Mouse (Mus musculus) testis, adult 2 months (tissue): Measurements from ENCODE around the gene CN725425. TPM values are rescaled to one million over a fixed set of nuclear protein-coding genes. Genes with fewer than 3 reads are reported as not detected.

Source experiments
- H3K27ac ChIP-seq: fragments of 200-500 bp; 2 replicates; pipeline ENCODE4 v1.5.1; 2012; ENCODE audit warnings: low read depth, low read length; ENCODE audit not compliant: control insufficient read depth, insufficient read depth
- H3K27me3 ChIP-seq: fragments of 200-500 bp; 2 replicates; pipeline ENCODE4 v1.6.1; 2012; ENCODE audit warnings: mild to moderate bottlenecking, low read length, moderate library complexity; ENCODE audit not compliant: control insufficient read depth, insufficient read depth
- H3K36me3 ChIP-seq: fragments of 200-500 bp; 2 replicates; pipeline ENCODE4 v1.6.1; 2012; ENCODE audit warnings: mild to moderate bottlenecking, low read length; ENCODE audit not compliant: control insufficient read depth, insufficient read depth
- H3K4me1 ChIP-seq: fragments of 200-500 bp; 2 replicates; pipeline ENCODE4 v1.6.1; 2012; ENCODE audit warnings: low read length; ENCODE audit not compliant: control insufficient read depth, insufficient read depth
- H3K4me3 ChIP-seq: fragments of 200-500 bp; 2 replicates; pipeline ENCODE4 v1.5.1; 2012; ENCODE audit warnings: low read depth, mild to moderate bottlenecking, low read length, moderate library complexity, mixed read lengths; ENCODE audit not compliant: control insufficient read depth
- CTCF ChIP-seq: fragments of 200-500 bp; IDR thresholded peaks from 2 replicates; pipeline ENCODE4 v1.5.1; 2012; ENCODE audit warnings: low read depth, mild to moderate bottlenecking, inconsistent platforms, low read length, moderate library complexity; ENCODE audit not compliant: control insufficient read depth, insufficient read depth, insufficient replicate concordance
- POLR2A ChIP-seq: fragments of 200-500 bp; IDR thresholded peaks from 2 replicates; pipeline ENCODE4 v1.6.1; 2012; ENCODE audit warnings: low read depth, mild to moderate bottlenecking, inconsistent platforms, low read length, moderate library complexity; ENCODE audit not compliant: control insufficient read depth
- polyA plus RNA-seq: library from polyadenylated mRNA; depleted of rRNA; stranded (reverse); fragments of >200 nt; gene quantifications from 2 replicates; pipeline ENCODE4 v1.2.3, GENCODE M21; 2012

The CN725425 gene
- polyA plus RNA-seq, 1 experiment: 2.6 TPM

DNA sequence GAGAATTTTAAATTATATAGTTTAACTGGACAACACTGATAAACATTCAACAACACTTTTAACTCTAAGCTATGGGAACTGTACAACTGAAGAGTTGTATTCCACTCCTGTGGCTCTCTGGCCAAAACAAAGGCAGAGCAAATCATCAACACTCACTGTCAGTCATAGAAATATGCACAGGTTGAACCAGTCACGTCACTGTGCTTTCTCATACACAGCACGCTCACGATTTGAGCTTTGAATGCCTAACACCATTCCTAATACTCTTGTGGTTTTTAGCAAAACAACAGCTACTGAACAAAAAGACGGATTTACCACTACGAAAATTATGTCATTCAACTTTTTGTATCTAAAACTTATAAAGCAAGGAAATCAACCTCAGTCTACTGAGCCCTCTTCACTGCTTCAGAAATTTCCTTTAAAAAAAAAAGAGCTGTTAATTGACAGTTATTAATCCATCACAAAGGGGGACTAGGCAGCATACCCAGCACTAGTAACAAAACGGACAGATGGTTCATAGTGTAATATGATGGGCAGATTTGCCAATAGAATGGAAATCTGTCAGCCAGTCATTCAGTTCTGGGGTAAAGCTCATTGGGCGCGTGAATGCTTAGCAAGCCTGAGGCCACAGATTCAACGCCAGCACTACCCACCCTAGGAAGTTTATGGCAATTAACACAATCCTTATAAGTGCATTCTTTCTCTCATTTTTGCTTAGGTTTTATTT lies 28.5 kb upstream of the CN725425 start:
- H3K27ac ChIP-seq: no peak overlapping the region
- no peaks in the 10 kb centered on the region for H3K4me1 ChIP-seq
- H3K4me3 ChIP-seq: no peak overlapping the region
- no peak for TF ChIP-seq CTCF
- TF ChIP-seq POLR2A: no peak
- H3K36me3 ChIP-seq: no peaks in the 10 kb centered on the region
- no peaks in the 10 kb centered on the region for H3K27me3 ChIP-seq

DNA sequence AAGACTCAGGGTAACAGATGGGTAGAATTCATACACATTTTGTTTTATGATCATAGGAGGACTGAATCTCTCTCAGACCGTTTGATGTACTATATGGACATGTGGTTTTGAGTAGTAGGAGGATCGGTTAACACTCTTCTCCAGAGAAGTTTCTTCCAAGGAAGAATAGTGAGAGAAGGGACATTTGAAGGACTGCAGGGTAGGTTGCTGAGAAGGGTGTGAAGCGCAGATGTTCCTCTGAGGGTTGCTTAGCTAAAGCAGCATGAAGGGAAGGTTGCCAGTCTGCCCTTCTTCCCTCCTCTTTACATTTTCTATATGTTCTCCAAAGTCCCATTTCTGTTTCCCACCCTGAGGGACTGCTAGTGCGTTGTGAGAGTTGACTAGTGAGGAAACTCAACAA lies 28.0 kb upstream of the CN725425 start:
- TF ChIP-seq POLR2A (no peak), CTCF (no peak)
- Histone ChIP-seq H3K27me3 (no peaks in the 10 kb centered on the region), H3K36me3 (no peaks in the 10 kb centered on the region), H3K4me1 (no peaks in the 10 kb centered on the region), H3K27ac (no peak overlapping the region), H3K4me3 (no peak overlapping the region)

DNA sequence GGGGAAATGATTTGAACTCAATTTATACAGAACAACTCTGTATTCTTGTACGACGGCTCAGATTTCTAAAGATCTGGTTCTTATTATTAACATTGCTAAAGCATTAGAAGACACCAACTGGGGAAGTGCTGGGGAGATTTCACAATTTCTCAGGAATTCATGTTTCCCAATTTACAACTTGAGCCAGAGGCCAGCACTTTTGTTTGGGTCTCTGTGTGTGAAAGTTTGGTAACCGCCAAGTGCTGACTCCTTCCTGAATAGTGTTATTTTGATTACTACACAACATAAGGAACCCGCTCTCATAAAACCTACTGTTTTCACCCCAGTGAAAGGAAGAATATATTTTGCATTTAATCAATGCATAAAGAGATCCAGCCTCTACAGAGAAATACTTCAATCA lies 27.1 kb upstream of the CN725425 start:
- Histone ChIP-seq H3K36me3 (no peaks in the 10 kb centered on the region), H3K4me1 (no peaks in the 10 kb centered on the region), H3K27ac (no peak overlapping the region), H3K4me3 (no peak overlapping the region), H3K27me3 (no peaks in the 10 kb centered on the region)
- no peak for TF ChIP-seq CTCF
- TF ChIP-seq POLR2A: no peak

DNA sequence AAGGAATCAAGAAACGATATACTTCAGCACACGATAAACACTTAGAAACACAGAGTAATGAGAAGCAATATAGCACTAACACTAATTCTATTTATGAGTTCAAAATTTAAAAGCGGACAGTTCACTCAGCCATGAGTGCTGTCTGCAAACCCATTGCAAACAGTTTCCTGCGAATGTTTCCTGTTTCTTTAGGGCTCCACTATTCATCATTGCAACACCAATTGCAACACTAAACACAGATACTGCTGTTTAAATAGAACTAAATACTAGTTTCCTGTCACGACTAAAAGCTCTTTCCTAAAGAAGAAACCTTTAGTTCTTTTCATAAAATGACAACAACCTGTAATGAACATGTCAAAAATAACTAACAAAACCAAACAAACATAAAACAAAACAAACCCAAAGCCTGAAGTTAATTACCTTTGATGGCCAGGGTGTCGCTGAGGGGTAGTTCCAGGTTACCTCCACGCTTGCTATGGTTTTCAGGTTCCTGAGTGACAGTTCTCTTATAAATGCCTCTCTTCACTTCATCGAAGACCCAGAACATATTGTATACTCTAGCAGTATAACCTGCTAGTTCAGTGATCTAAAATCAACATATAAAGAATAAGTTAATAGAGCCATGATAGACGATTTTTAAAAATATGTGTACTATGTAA lies 20.5 kb upstream of the CN725425 start:
- no peak for TF ChIP-seq CTCF
- TF ChIP-seq POLR2A: no peak
- H3K4me3 ChIP-seq: no peak overlapping the region

DNA sequence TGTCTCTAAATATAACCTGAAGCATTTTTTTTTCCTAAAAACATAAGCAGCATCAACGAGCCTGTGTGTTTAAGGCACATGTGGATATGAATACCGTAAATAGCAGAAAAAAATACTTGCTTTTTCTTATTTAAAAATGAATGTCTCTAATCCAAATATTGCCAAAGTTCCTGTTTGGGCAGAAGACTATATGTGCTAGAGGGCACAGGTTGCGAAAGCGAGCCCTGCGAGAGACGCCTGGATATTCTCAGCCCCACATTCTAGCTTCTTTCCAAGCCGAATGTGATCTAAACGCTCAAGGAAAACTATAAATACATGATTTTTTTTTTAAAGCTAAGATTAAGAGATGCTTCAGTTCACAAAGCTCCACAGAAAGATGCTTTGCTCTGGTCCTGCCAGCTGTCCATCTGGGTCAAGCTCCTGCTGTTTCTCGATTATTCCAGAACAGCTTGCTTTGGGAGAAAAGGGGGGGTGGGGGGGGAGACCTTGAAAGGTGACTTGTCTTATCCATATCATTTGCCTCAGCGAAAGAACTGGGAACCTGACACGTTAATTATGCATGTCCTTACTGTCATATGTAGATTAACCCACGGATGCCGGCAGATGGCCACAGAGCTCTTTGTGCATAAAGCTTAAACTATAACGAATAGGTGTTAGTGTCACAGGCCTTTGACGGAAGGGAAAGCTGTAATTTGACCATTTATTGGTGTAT lies 19.2 kb upstream of the CN725425 start:
- Histone ChIP-seq H3K36me3 (no peaks in the 10 kb centered on the region), H3K4me3 (no peak overlapping the region), H3K27ac (no peak overlapping the region), H3K27me3 (no peaks in the 10 kb centered on the region), H3K4me1 (no peaks in the 10 kb centered on the region)
- TF ChIP-seq POLR2A (no peak), CTCF (no peak)

More for the DNA sequence above, 20.5 kb upstream of the CN725425 start:
- Histone ChIP-seq H3K27ac (no peak overlapping the region), H3K36me3 (no peaks in the 10 kb centered on the region), H3K27me3 (no peaks in the 10 kb centered on the region), H3K4me1 (no peaks in the 10 kb centered on the region)

DNA sequence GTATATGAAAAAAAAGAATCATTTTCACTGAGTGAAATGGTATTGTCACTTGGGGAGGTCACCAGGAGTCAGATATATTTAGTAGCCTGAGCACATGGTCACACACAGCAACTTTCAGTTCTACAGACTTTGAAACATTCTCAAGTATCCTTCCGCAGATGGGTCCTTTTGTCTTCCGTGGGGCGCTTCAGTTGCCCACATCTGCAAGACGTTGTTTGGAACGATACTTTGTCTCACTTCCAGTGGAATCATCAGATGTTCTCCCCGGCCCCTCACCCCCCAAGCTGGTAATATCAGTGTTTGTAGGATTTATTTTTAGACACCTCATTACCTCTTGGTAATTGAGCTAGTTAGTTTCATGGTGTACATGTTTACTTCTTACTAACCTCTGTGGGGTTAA lies 12.9 kb upstream of the CN725425 start:
- TF ChIP-seq CTCF (no peak), POLR2A (no peak)
- Histone ChIP-seq H3K4me1 (peaks cover 3% of the 10 kb centered on the region; the same call in 1 of the 2 replicates), H3K4me3 (no peak overlapping the region), H3K27ac (no peak overlapping the region), H3K27me3 (peaks cover 2% of the 10 kb centered on the region; the same call in 1 of the 2 replicates), H3K36me3 (no peaks in the 10 kb centered on the region)

DNA sequence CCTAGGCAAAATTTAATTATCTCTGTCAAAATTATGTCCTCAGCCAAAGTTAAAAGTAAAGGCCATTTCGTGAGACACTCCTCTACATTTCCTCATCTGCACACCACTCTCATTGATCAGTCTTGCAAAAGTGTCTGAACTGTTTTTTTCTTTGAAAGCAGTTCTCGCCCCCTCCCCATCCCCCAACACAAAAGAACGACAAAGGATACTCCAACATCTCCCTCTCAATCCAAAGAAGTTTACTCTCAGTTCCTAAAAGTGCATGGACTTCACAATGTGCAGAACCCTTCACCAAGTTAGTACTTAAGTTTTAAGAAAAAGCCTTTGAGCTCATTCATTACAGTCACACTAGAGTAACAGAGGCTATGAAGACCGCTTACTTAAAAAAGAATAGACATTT lies 9.3 kb upstream of the CN725425 start:
- Histone ChIP-seq H3K27me3 (peaks cover 2% of the 10 kb centered on the region; the same call in 1 of the 2 replicates), H3K27ac (no peak overlapping the region), H3K36me3 (no peaks in the 10 kb centered on the region), H3K4me3 (no peak overlapping the region; the same call in 1 of the 2 replicates), H3K4me1 (peaks cover 3% of the 10 kb centered on the region; the same call in 1 of the 2 replicates)
- TF ChIP-seq POLR2A (no peak), CTCF (no peak)
